Mouse (Mus musculus): ENCODE results near the gene Casp4. TPM values are rescaled to one million over a fixed set of nuclear protein-coding genes. Genes with fewer than 3 reads are reported as not detected.

The Casp4 gene
- polyA plus RNA-seq, 1 experiment: not detected

DNA sequence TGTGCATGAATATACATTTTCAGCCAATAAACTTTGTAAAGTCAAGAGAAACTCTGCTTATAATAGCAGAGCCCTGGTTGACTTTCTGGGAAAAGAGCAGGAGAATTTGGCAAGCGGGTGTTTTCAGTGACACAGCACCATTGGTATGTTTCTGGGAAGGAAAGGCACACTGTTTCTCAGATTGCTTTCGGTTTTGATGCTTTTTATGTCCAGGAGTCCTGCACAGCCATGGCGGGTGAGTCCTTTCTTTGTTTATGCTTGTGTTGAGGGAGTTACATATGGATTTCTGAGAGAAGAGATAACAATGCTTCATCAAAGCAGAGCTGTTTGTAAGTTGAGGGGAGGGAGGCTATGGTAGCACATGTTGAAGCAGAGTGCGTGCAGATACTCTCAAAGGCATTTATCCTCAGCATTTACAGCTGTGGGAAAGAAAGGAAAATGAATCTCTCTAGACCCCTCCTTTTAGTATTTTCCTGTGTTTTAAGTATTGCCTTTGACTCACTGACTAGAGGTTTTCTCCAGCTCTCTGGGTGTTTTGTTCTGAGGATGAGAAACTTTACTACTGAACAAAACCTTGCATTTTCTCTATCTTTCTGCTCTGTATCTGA is 36.8 kb downstream of the Casp4 start, which contains the start of gene Casp12:
Gene Casp12, plus strand, starts transcription at position 140 of the 608 bp plus-strand sequence.
- 61% methylated on average over 4 of the region's 4 CpGs for WGBS
- no peak within 1 kb of the TSS for H3K4me3 ChIP-seq (ENCODE audit: insufficient read depth, low read depth, low read length)
- no peaks in the 10 kb centered on the region for H3K4me1 ChIP-seq (ENCODE audit: control insufficient read depth, insufficient read depth, low read length)
- H3K27ac ChIP-seq (ENCODE audit: insufficient read depth, low read depth, low read length): no peak within 1 kb of the TSS
- TF ChIP-seq POLR2A (IDR thresholded peaks at IDR 0.05; ENCODE audit: insufficient read depth, low read depth, low read length) (no peak), CTCF (IDR thresholded peaks at IDR 0.05; ENCODE audit: insufficient read depth, low read depth, low read length) (no peak)

- TF ChIP-seq CTCF (IDR thresholded peaks at IDR 0.05; ENCODE audit: insufficient read depth, low read depth, low read length) (no peak), POLR2A (IDR thresholded peaks at IDR 0.05; ENCODE audit: insufficient read depth, low read depth, low read length) (no peak)
- no peaks in the 10 kb centered on the region for H3K4me1 ChIP-seq (ENCODE audit: control insufficient read depth, insufficient read depth, low read length)
- no peak overlapping the region for H3K27ac ChIP-seq (ENCODE audit: insufficient read depth, low read depth, low read length)
- 90% methylated on average over 4 of the region's 4 CpGs for WGBS
- no peak overlapping the region for H3K4me3 ChIP-seq (ENCODE audit: insufficient read depth, low read depth, low read length)
Measured at GRCm38 (mm10) chr9:5347381-5347780, 38.8 kb downstream of the Casp4 start.

DNA sequence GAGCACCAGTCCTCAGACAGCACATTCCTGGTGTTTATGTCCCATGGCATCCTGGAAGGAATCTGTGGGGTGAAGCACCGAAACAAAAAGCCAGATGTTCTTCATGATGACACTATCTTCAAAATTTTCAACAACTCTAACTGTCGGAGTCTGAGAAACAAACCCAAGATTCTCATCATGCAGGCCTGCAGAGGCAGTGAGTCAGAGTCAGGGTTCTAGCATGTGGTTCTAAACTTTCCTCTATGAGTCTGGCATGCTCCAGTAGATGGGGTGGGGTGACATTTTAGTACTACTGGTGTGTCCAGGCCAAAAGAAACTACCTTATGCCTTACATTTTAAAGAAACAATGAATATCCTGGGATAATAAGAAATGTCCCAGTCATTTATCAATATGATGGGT is 45.0 kb downstream of the Casp4 start:
- TF ChIP-seq POLR2A (IDR thresholded peaks at IDR 0.05; ENCODE audit: insufficient read depth, low read depth, low read length): no peak
- no peak for TF ChIP-seq CTCF (IDR thresholded peaks at IDR 0.05; ENCODE audit: insufficient read depth, low read depth, low read length)
- no peak overlapping the region for H3K27ac ChIP-seq (ENCODE audit: insufficient read depth, low read depth, low read length)
- 91% methylated on average over 2 of the region's 2 CpGs for WGBS
- H3K4me3 ChIP-seq (ENCODE audit: insufficient read depth, low read depth, low read length): no peak overlapping the region
- H3K4me1 ChIP-seq (ENCODE audit: control insufficient read depth, insufficient read depth, low read length): no peaks in the 10 kb centered on the region

- Histone ChIP-seq H3K4me1 (ENCODE audit: control insufficient read depth, insufficient read depth, low read length) (no peaks in the 10 kb centered on the region), H3K4me3 (ENCODE audit: insufficient read depth, low read depth, low read length) (no peak overlapping the region), H3K27ac (ENCODE audit: insufficient read depth, low read depth, low read length) (no peak overlapping the region)
- no peak for TF ChIP-seq CTCF (IDR thresholded peaks at IDR 0.05; ENCODE audit: insufficient read depth, low read depth, low read length)
- TF ChIP-seq POLR2A (IDR thresholded peaks at IDR 0.05; ENCODE audit: insufficient read depth, low read depth, low read length): no peak
Measured at GRCm38 (mm10) chr9:5356801-5357200, 48.2 kb downstream of the Casp4 start.

Other genes starting within 250 kb of the Casp4 start
- not detected in 2 replicates for gene Casp1, start 10.3 kb upstream of the Casp4 start, polyA plus RNA-seq (2012; ENCODE audit: insufficient read depth, insufficient read length, low replicate concordance, missing spikeins)
- gene Casp12, start 36.6 kb downstream of the Casp4 start, polyA plus RNA-seq (2012; ENCODE audit: insufficient read depth, insufficient read length, low replicate concordance, missing spikeins): not detected in 2 replicates